Mouse (Mus musculus) hematopoietic multipotent progenitor cell, adult 10-12 weeks (in vitro differentiated cells): ENCODE results near the gene Garnl3. TPM values are rescaled to one million over a fixed set of nuclear protein-coding genes. Genes with fewer than 3 reads are reported as not detected.

Source experiments
- polyA plus RNA-seq: library from polyadenylated mRNA; stranded (reverse); fragments of >175 nt; gene quantifications from 2 replicates; pipeline ENCODE4 v1.2.3, GENCODE M21; 2012; ENCODE audit warnings: low replicate concordance

The Garnl3 gene
- 1.6 and 3.1 TPM in 2 replicates for polyA plus RNA-seq

GRCm38 (mm10) chr2:33131500-33132092 lies at the start of gene Garnl3:
Garnl3 (minus strand) TSS chr2:33131654.

GRCm38 (mm10) chr2:32981725-32982271 lies 149.7 kb downstream of the Garnl3 start, which contains the start of gene Slc2a8:
Slc2a8 (minus strand) TSS chr2:32982083.

GRCm38 (mm10) chr2:32961192-32961995 lies 170.1 kb downstream of the Garnl3 start, which contains the start of the genes Rpl12 and Lrsam1:
Rpl12 (plus strand) TSS chr2:32961559.
Lrsam1 (minus strand) TSS chr2:32961614.

Other genes with a start within 250 kb of the Garnl3 start
- 1,267 and 2,336 TPM in 2 replicates for gene Rpl12, start 170.1 kb downstream of the Garnl3 start, polyA plus RNA-seq
- 12.7 and 17.3 TPM in 2 replicates for gene Lrsam1, start 170.0 kb downstream of the Garnl3 start, polyA plus RNA-seq
- 41.9 and 165 TPM in 2 replicates for gene Slc2a8, start 149.6 kb downstream of the Garnl3 start, polyA plus RNA-seq
- gene Angptl2, start 84.4 kb upstream of the Garnl3 start, polyA plus RNA-seq, result 2.8 and 7.5 TPM in 2 replicates
- 7.2 and 8.2 TPM in 2 replicates for gene Ralgps1, start 239.8 kb upstream of the Garnl3 start, polyA plus RNA-seq